In the genomic region with DNA sequence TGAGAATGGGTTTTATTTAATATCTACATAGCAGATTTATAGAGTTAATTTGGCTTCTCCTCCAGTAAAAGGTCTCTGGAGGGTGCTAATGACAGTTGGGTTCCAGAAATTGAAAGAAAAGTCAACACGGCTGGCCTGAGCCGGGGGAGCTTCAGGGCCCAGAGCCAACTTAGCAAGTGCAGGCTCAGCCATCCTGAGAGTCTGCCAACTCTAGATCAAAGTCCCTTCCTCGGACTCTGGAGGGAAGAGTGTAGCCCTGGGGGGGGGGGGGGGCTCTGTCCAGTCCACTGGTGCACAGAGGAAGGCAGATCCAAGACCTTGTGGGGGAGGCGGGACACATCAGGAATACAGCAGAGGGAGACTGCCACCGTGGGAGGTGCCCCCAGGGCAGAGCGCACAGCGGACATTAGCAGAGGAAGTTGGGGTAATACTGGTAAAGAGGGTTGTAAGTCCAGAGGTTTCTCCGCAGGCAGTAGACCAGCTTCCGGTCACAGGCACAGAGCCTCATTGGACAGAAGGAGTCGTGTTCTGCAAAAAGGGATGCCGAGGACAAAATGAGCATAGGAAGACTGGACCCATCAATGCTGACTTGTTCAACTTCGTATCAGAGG, we compare ENCODE assay signal across 10 mouse cellular contexts. TPM values are rescaled to one million over a fixed set of nuclear protein-coding genes. Genes with fewer than 3 reads are reported as not detected.
DNase-seq lines count a peak whose midpoint lies in the region; ATAC-seq and TF ChIP-seq lines count a peak whose summit lies in the region.
"Had no signal": no experiment of that assay in that cellular context is flagged by ENCODE, and none has a peak within 500 bp of the region (broad histone marks: within the 10 kb centered on the region; RNA-seq: fewer than 3 reads in every experiment).

No protein-coding gene starts in this region.

- H3K4me3 ChIP-seq in intestine, embryonic 15.5 days (replicated peaks) = no peak overlapping the region
- no peak overlapping the region for H3K4me3 ChIP-seq in intestine, embryonic 16.5 days (ENCODE audit: low read length)

- ATAC-seq in intestine, embryonic 15.5 days = peak; percentile 55; the same call in 1 of the 2 replicates
- ATAC-seq in intestine, embryonic 16.5 days = no peak; the same call in 1 of the 2 replicates
- ATAC-seq: forebrain, postnatal 0 days had no signal

- peak; percentile 53 to 65 for DNase-seq in cerebellum, postnatal 10 days
- DNase-seq in cerebellum, adult 18-20 months = no peak
- peak; percentile 55 for DNase-seq in brain, embryonic 14.5 days (ENCODE audit: low read depth)
- DNase-seq in kidney, postnatal 14 days = peak; percentile 89
- DNase-seq in c-Kit-positive CD71-positive TER-119-positive erythroid progenitor cells, embryonic 14.5 days (ENCODE audit: low spot score) = no peak
- DNase-seq in ovary, postnatal 36 days (ENCODE audit: low spot score) = no peak
- DNase-seq: forebrain, postnatal 0 days had no signal

- 64% methylated on average over 12 of the region's 12 CpGs for WGBS in intestine, embryonic 15.5 days
- 59% methylated on average over 12 of the region's 12 CpGs for WGBS in intestine, embryonic 16.5 days

- no peak overlapping the region for H3K9ac ChIP-seq in intestine, embryonic 15.5 days
- no peak overlapping the region for H3K9ac ChIP-seq in intestine, embryonic 16.5 days (ENCODE audit: low read depth, low read length)
- H3K9ac ChIP-seq: forebrain, postnatal 0 days had no signal

- no peaks in the 10 kb centered on the region for H3K36me3 ChIP-seq in intestine, embryonic 15.5 days
- no peaks in the 10 kb centered on the region for H3K36me3 ChIP-seq in intestine, embryonic 16.5 days (ENCODE audit: control insufficient read depth, insufficient read depth, low read length)

- no peaks in the 10 kb centered on the region for H3K27me3 ChIP-seq in intestine, embryonic 15.5 days (replicated peaks)
- no peaks in the 10 kb centered on the region for H3K27me3 ChIP-seq in intestine, embryonic 16.5 days (replicated peaks; ENCODE audit: control insufficient read depth, insufficient read depth, low read length)

- H3K4me1 ChIP-seq in intestine, embryonic 15.5 days (replicated peaks) = peaks cover 6% of the 10 kb centered on the region; the same call in 1 of the 2 replicates
- H3K4me1 ChIP-seq in intestine, embryonic 16.5 days (ENCODE audit: control insufficient read depth, insufficient read depth, low read length) = peaks cover 11% of the 10 kb centered on the region

- H3K4me2 ChIP-seq in intestine, embryonic 15.5 days (replicated peaks) = no peak overlapping the region
- H3K4me2 ChIP-seq in intestine, embryonic 16.5 days (ENCODE audit: low read depth, low read length) = no peak overlapping the region
- H3K4me2 ChIP-seq: midbrain, embryonic 11.5 days had no signal

- no peak for TF ChIP-seq CTCF in brain, embryonic 14.5 days (IDR thresholded peaks at IDR 0.05; ENCODE audit: borderline replicate concordance, extremely low read depth, insufficient read depth, insufficient read length)

- no peak for TF ChIP-seq POLR2A in brain, embryonic 14.5 days (IDR thresholded peaks at IDR 0.05; ENCODE audit: borderline replicate concordance, extremely low read depth, insufficient read depth, insufficient read length, poor library complexity, severe bottlenecking)

- no peaks in the 10 kb centered on the region for H3K9me3 ChIP-seq in intestine, embryonic 15.5 days
- no peaks in the 10 kb centered on the region for H3K9me3 ChIP-seq in intestine, embryonic 16.5 days (ENCODE audit: control insufficient read depth, low read length)

- no peak overlapping the region for H3K27ac ChIP-seq in intestine, embryonic 15.5 days
- no peak overlapping the region for H3K27ac ChIP-seq in intestine, embryonic 16.5 days (ENCODE audit: low read length)

RNA-seq across cellular contexts. Expression of a gene that starts 24.7 kb away (rescaled TPM):
- polyA plus RNA-seq in intestine, embryonic 15.5 days (2015; fragmentation: Nextera tagmentation; extraction: Ambion mirVana) = 0.92 and 0.99 TPM in 2 replicates
- polyA plus RNA-seq in intestine, embryonic 16.5 days (2015; fragmentation: Nextera tagmentation; extraction: Ambion mirVana) = 0.44 and 0.75 TPM in 2 replicates
- 0.13 and 0.14 TPM in 2 replicates for polyA plus RNA-seq in brain, embryonic 14.5 days (2012; rRNA removed)

RNA-seq across cellular contexts. Expression of a gene that starts 42.8 kb away (rescaled TPM):
- 1.5 and 2.6 TPM in 2 replicates for polyA plus RNA-seq in intestine, embryonic 15.5 days (2015; fragmentation: Nextera tagmentation; extraction: Ambion mirVana)
- polyA plus RNA-seq in intestine, embryonic 16.5 days (2015; fragmentation: Nextera tagmentation; extraction: Ambion mirVana) = 2.3 and 2.7 TPM in 2 replicates
- polyA plus RNA-seq in brain, embryonic 14.5 days (2012; rRNA removed) = 0.16 and 1.2 TPM in 2 replicates
- polyA plus RNA-seq: forebrain, postnatal 0 days had no signal

Comparison
In these comparisons a context has a peak if more than half of its experiments do, and no peak if none do; other contexts are left out.
1. DNase-seq: peak in cerebellum, postnatal 10 days (2 of 2), brain, embryonic 14.5 days (single experiment) and kidney, postnatal 14 days (single experiment); none in cerebellum, adult 18-20 months (0 of 2), c-Kit-positive CD71-positive TER-119-positive erythroid progenitor cells, embryonic 14.5 days (single experiment) and ovary, postnatal 36 days (single experiment).